Mouse (Mus musculus): ENCODE measurements around the gene Tead1.

DNA sequence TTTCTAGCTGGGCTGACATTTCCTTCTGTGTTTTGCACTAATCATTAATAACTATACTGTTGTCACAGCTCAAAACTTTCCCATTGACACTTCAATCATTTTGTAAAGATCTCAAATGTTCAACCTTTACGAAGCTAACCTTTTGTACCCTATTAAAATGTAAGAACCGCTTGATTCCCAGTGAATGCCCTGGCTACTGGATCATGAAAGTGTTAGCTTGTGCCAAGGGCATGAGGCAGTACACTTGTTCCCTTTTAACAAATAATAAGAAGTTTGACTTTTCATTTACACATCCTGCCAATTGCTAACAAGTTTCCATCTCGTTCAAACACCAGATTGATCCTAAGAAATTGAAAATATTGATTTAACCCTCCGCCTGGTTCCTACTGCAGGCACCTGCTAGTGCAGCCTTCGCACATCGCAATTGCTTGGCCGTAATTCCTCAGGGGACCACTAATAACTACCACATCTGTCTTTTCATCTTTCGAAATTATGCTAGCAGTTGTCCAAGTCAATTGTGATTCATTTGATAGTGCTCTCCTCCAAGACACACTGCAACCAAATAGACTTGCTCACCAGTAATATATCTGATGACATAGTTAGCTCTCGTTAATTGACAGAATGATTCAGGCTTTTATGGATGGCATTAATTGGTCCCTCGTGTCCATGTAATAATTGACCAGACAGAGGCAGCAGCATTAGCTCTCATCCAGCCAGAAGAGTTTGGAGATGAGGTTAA lies 133.1 kb downstream of the Tead1 start:
- no peak for TF ChIP-seq CTCF (IDR thresholded peaks at IDR 0.05)
- TF ChIP-seq EP300 (IDR thresholded peaks at IDR 0.05; ENCODE audit: insufficient read depth, low read depth, low read length): no peak

Data from heart, adult 2 months (tissue).